Mouse (Mus musculus) limb, embryonic 11.5 days (tissue): ENCODE data around the gene Fra10ac1. TPM values are rescaled to one million over a fixed set of nuclear protein-coding genes. Genes with fewer than 3 reads are reported as not detected.

ENCODE experiments used
- ATAC-seq: fragments of 200-750 bp; cut with Nextera tagmentation; 2 replicates; pipeline ENCODE4 v1.8.0; 2017; ENCODE audit warnings: low read depth; ENCODE audit not compliant: insufficient number of reproducible peaks, low FRiP score, low TSS enrichment
- DNase-seq: peaks from one replicate; pipeline ENCODE4 v3.0.0-alpha.2; 2015; ENCODE audit warnings: low spot score
- H3K27ac ChIP-seq: fragments of 300-500 bp; sonication (generic); replicated peaks from 2 replicates; pipeline ENCODE4 v1.5.1; 2014; ENCODE audit warnings: low read depth, mild to moderate bottlenecking, low read length
- H3K27me3 ChIP-seq: fragments of 300-500 bp; sonication (generic); 2 replicates; pipeline ENCODE4 v1.6.1; 2014; ENCODE audit warnings: mild to moderate bottlenecking, low read length, mixed read lengths; ENCODE audit not compliant: control insufficient read depth, insufficient read depth
- H3K36me3 ChIP-seq: fragments of 300-500 bp; sonication (generic); 2 replicates; pipeline ENCODE4 v1.6.1; 2014; ENCODE audit warnings: mild to moderate bottlenecking, low read length, moderate library complexity, mixed read lengths; ENCODE audit not compliant: control insufficient read depth, insufficient read depth
- H3K4me1 ChIP-seq: fragments of 300-500 bp; sonication (generic); 2 replicates; pipeline ENCODE4 v1.6.1; 2014; ENCODE audit warnings: low read length, mixed read lengths; ENCODE audit not compliant: control insufficient read depth, insufficient read depth
- H3K4me2 ChIP-seq: fragments of 300-500 bp; sonication (generic); 2 replicates; pipeline ENCODE4 v1.6.1; 2014; ENCODE audit warnings: low read depth, mild to moderate bottlenecking, moderate library complexity; ENCODE audit not compliant: severe bottlenecking
- H3K4me3 ChIP-seq: fragments of 300-500 bp; sonication (generic); 2 replicates; pipeline ENCODE4 v1.5.1; 2014; ENCODE audit warnings: low read depth, low read length
- H3K9ac ChIP-seq: fragments of 300-500 bp; sonication (generic); 2 replicates; pipeline ENCODE4 v1.6.1; 2014; ENCODE audit warnings: mild to moderate bottlenecking, low read length
- H3K9me3 ChIP-seq: fragments of 300-500 bp; sonication (generic); 2 replicates; pipeline ENCODE4 v1.6.1; 2016; ENCODE audit warnings: low read length; ENCODE audit not compliant: control insufficient read depth
- WGBS: fragments of 180-500 bp; shearing (Covaris S2); extraction: QIAGEN DNeasy Blood & Tissue Kit; methylation state at CpG from one replicate; pipeline ENCODE4 v1.1.7; 2014; 5-methylcytosine and 5-hydroxymethylcytosine counted together
- polyA plus RNA-seq: library from polyadenylated mRNA; unstranded; fragments of >200 nt; fragmentation: Nextera tagmentation; extraction: Ambion mirVana; gene quantifications from 2 replicates; pipeline ENCODE4 v1.2.1, GENCODE M21; 2014

The Fra10ac1 gene
- polyA plus RNA-seq, 1 experiment from 2014 or later = 48.7 TPM

- Histone ChIP-seq H3K9ac (no peak overlapping the region), H3K27ac (no peak overlapping the region), H3K4me3 (no peak overlapping the region), H3K9me3 (no peaks in the 10 kb centered on the region), H3K36me3 (no peaks in the 10 kb centered on the region), H3K4me1 (no peaks in the 10 kb centered on the region), H3K4me2 (no peak overlapping the region), H3K27me3 (no peaks in the 10 kb centered on the region)
- no peak for ATAC-seq
- WGBS = 91% methylated on average over 9 of the region's 9 CpGs
- no peak for DNase-seq
Observed at GRCm38 (mm10) chr19:38179675-38180074, 44.3 kb downstream of the Fra10ac1 start.

DNA sequence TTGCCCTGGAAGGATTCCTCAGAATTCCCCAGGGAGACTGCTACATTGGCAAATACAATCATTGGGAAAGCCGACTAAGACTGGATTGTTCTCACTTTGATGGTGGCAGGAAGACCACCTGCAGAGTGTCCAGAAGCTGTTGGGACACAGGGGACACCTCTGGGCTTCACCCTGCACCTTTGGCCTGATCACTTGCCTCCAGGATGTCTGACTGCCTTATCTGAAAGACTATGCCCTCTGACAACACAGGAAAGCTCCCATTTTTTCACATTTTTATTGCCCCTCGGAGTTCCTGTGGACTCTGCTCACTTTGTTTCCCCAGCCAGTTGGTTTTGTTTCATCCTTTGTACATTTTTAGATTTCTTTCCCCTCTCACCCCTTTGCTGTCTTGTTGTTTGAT is 59.3 kb downstream of the Fra10ac1 start:
- ATAC-seq = no peak
- no peaks in the 10 kb centered on the region for H3K27me3 ChIP-seq
- no peaks in the 10 kb centered on the region for H3K36me3 ChIP-seq
- peak; percentile 13 for DNase-seq
- no peak overlapping the region for H3K4me3 ChIP-seq
- H3K9ac ChIP-seq = no peak overlapping the region
- WGBS = 60% methylated on average over 2 of the region's 2 CpGs
- H3K27ac ChIP-seq = no peak overlapping the region
- H3K4me1 ChIP-seq = no peaks in the 10 kb centered on the region
- H3K4me2 ChIP-seq = no peak overlapping the region
- H3K9me3 ChIP-seq = no peaks in the 10 kb centered on the region

DNA sequence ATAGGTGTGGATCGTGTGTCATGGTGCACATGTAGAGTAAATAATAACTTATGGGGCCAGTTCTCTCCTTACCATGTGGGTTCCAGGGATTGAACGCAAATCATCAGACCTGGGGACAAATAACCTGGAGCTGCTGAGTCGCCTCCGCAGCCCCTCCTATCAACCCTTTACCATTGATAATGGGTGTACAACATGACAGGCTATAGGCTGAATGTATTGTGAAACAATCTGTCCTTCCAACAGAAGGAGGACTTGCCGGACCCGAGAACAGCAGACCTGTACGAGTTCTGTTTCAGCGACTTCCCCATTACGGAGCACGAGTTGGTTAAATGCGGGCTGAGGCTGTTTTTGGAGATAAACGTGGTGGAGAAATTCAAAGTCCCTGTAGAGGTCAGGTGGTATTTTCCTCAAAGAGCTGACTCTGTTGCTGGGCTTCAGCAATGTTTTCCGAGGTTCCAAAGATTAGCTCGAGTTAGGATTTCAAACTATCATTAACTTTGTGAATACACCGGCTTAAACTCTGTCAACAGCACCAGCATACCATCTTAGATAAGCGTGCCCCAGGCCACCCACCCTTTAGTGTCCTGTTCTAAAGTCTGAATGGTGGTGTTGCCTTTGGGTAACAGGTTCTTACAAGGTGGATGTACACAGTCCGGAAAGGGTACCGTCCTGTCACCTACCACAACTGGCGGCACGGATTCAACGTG is 62.2 kb downstream of the Fra10ac1 start:
- Histone ChIP-seq H3K4me2 (no peak overlapping the region), H3K4me1 (no peaks in the 10 kb centered on the region), H3K27me3 (no peaks in the 10 kb centered on the region), H3K27ac (no peak overlapping the region), H3K36me3 (no peaks in the 10 kb centered on the region), H3K9me3 (no peaks in the 10 kb centered on the region), H3K9ac (no peak overlapping the region), H3K4me3 (no peak overlapping the region)
- WGBS = 93% methylated on average over 21 of the region's 21 CpGs
- DNase-seq (no peak), ATAC-seq (no peak)

GRCm38 (mm10) chr19:38156243-38156642 is 67.7 kb downstream of the Fra10ac1 start:
- no peak overlapping the region for H3K9ac ChIP-seq
- no peaks in the 10 kb centered on the region for H3K9me3 ChIP-seq
- H3K4me2 ChIP-seq = no peak overlapping the region
- no peak for ATAC-seq
- no peak overlapping the region for H3K4me3 ChIP-seq
- no peaks in the 10 kb centered on the region for H3K27me3 ChIP-seq
- H3K4me1 ChIP-seq = no peaks in the 10 kb centered on the region
- DNase-seq = no peak
- H3K27ac ChIP-seq = no peak overlapping the region
- no peaks in the 10 kb centered on the region for H3K36me3 ChIP-seq
- 94% methylated on average over 1 of the region's 1 CpGs for WGBS

DNA sequence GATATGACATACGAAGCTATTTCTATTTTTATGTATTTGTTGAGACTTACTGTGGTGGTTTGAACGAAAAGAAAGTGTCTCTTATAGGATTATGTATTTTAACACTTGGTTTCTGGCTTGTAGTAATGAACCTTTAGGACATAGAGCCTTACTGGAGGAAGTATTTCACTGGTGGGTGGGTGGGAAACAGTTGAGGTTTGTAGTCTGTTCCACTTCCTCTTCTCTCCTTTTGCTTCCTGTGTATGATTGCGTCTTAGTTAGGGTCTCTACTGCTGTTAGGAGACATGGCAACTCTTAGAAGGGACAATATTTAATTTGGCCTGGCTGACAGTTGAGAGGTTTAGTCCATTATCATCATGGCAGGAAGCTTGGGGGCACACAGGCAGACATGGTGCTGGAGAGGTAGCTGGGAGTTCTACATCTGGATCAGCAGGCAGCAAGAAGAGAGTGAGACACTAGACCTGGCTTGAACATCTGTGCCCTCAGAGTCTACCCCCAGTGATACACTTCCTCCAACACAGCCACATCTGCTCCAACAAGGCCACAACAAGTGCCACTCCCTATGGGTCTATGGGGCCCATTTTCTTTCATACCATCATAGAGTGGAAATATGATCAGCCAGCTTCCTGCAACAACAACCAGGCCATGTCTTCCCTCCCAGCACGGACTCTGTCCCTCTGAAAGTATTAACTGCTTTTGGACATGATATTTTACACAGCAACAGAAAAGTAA is 80.2 kb downstream of the Fra10ac1 start:
- no peaks in the 10 kb centered on the region for H3K4me1 ChIP-seq
- WGBS = 74% methylated on average over 4 of the region's 4 CpGs
- ATAC-seq (no peak), DNase-seq (no peak)
- no peak overlapping the region for H3K27ac ChIP-seq
- H3K4me2 ChIP-seq = no peak overlapping the region
- H3K27me3 ChIP-seq = no peaks in the 10 kb centered on the region
- H3K9me3 ChIP-seq = no peaks in the 10 kb centered on the region
- no peak overlapping the region for H3K9ac ChIP-seq
- H3K36me3 ChIP-seq = no peaks in the 10 kb centered on the region
- no peak overlapping the region for H3K4me3 ChIP-seq

Other genes with a start within 250 kb of the Fra10ac1 start
- gene Myof, start 180.6 kb downstream of the Fra10ac1 start, polyA plus RNA-seq = 3.1 and 4.0 TPM in 2 replicates
- gene Cep55, start 169.1 kb downstream of the Fra10ac1 start, polyA plus RNA-seq = 34.9 and 38.9 TPM in 2 replicates
- gene Ffar4, start 127.1 kb downstream of the Fra10ac1 start, polyA plus RNA-seq = 0.31 and 0.72 TPM in 2 replicates
- 4.2 and 6.1 TPM in 2 replicates for gene Rbp4, start 98.9 kb downstream of the Fra10ac1 start, polyA plus RNA-seq
- 0.09 TPM in 1 of 2 replicates, not detected in the other for gene Pde6c, start 91.4 kb downstream of the Fra10ac1 start, polyA plus RNA-seq
- 0.30 and 0.69 TPM in 2 replicates for gene Lgi1, start 40.4 kb upstream of the Fra10ac1 start, polyA plus RNA-seq
- gene Slc35g1, start 171.8 kb upstream of the Fra10ac1 start, polyA plus RNA-seq = 3.5 and 4.3 TPM in 2 replicates